Mouse (Mus musculus): ENCODE data around the gene Otud7b.

- TF ChIP-seq POLR2A (IDR thresholded peaks at IDR 0.05; ENCODE audit: insufficient read depth, low read depth, low read length) (no peak), CTCF (IDR thresholded peaks at IDR 0.05; ENCODE audit: insufficient read depth, low read depth, low read length) (no peak)
These were observed 44.2 kb upstream of the Otud7b start for GRCm38 (mm10) chr3:96060146-96060545.

All from olfactory bulb, adult 2 months (tissue).